Mouse (Mus musculus): ENCODE measurements around the gene Dgka. TPM values are rescaled to one million over a fixed set of nuclear protein-coding genes. Genes with fewer than 3 reads are reported as not detected.

The Dgka gene
- polyA plus RNA-seq (2014; fragmentation: Nextera tagmentation; extraction: Ambion mirVana) = 5.8 and 6.2 TPM in 2 replicates

GRCm38 (mm10) chr10:128744680-128745601 lies at the start of gene Dgka:
Gene Dgka, minus strand, starts transcription at chr10:128744855.
- no peak for DNase-seq (ENCODE audit: low spot score)
- peak within 1 kb of the TSS; percentile 95 for H3K4me2 ChIP-seq (ENCODE audit: low read depth)
- H3K9me3 ChIP-seq (ENCODE audit: control insufficient read depth, low read length) = no peaks in the 10 kb centered on the region
- no peaks in the 10 kb centered on the region for H3K36me3 ChIP-seq (ENCODE audit: control insufficient read depth, insufficient read depth, low read length)
- H3K4me3 ChIP-seq (ENCODE audit: low read depth, low read length) = peak within 1 kb of the TSS; percentile 55
- H3K9ac ChIP-seq (ENCODE audit: low read length) = peak within 1 kb of the TSS; percentile 72
- peaks cover 12% of the 10 kb centered on the region for H3K4me1 ChIP-seq (ENCODE audit: control insufficient read depth, insufficient read depth, low read length)
- ATAC-seq (ENCODE audit: insufficient read depth, low FRiP score, low TSS enrichment) = no peak
- H3K27ac ChIP-seq (ENCODE audit: low read depth, low read length) = no peak within 1 kb of the TSS
- WGBS = 21% methylated on average over 18 of the region's 18 CpGs
- H3K27me3 ChIP-seq (ENCODE audit: control insufficient read depth, insufficient read depth, low read length) = peaks cover 23% of the 10 kb centered on the region

GRCm38 (mm10) chr10:128794391-128794790 lies 49.7 kb upstream of the Dgka start:
- Histone ChIP-seq H3K9ac (ENCODE audit: low read length) (no peak overlapping the region), H3K36me3 (ENCODE audit: control insufficient read depth, insufficient read depth, low read length) (no peaks in the 10 kb centered on the region), H3K4me3 (ENCODE audit: low read depth, low read length) (no peak overlapping the region), H3K27ac (ENCODE audit: low read depth, low read length) (no peak overlapping the region), H3K4me2 (ENCODE audit: low read depth) (no peak overlapping the region), H3K9me3 (ENCODE audit: control insufficient read depth, low read length) (no peaks in the 10 kb centered on the region), H3K4me1 (ENCODE audit: control insufficient read depth, insufficient read depth, low read length) (no peaks in the 10 kb centered on the region), H3K27me3 (ENCODE audit: control insufficient read depth, insufficient read depth, low read length) (no peaks in the 10 kb centered on the region)
- no peak for DNase-seq (ENCODE audit: low spot score)
- ATAC-seq (ENCODE audit: insufficient read depth, low FRiP score, low TSS enrichment) = no peak
- 93% methylated on average over 4 of the region's 5 CpGs for WGBS

- Histone ChIP-seq H3K4me2 (ENCODE audit: low read depth) (no peak overlapping the region), H3K9me3 (ENCODE audit: control insufficient read depth, low read length) (no peaks in the 10 kb centered on the region), H3K4me3 (ENCODE audit: low read depth, low read length) (no peak overlapping the region), H3K9ac (ENCODE audit: low read length) (no peak overlapping the region), H3K27me3 (ENCODE audit: control insufficient read depth, insufficient read depth, low read length) (no peaks in the 10 kb centered on the region), H3K36me3 (ENCODE audit: control insufficient read depth, insufficient read depth, low read length) (no peaks in the 10 kb centered on the region), H3K27ac (ENCODE audit: low read depth, low read length) (no peak overlapping the region), H3K4me1 (ENCODE audit: control insufficient read depth, insufficient read depth, low read length) (no peaks in the 10 kb centered on the region)
- DNase-seq (ENCODE audit: low spot score) (no peak), ATAC-seq (ENCODE audit: insufficient read depth, low FRiP score, low TSS enrichment) (no peak)
- 93% methylated on average over 1 of the region's 1 CpGs for WGBS
Observed at GRCm38 (mm10) chr10:128793258-128793657, 48.6 kb upstream of the Dgka start.

GRCm38 (mm10) chr10:128792041-128792440 lies 47.4 kb upstream of the Dgka start:
- no peak for DNase-seq (ENCODE audit: low spot score)
- no peak for ATAC-seq (ENCODE audit: insufficient read depth, low FRiP score, low TSS enrichment)

GRCm38 (mm10) chr10:128790398-128791124 lies 45.9 kb upstream of the Dgka start, which contains the start of gene Mmp19:
Gene Mmp19, plus strand, starts transcription at chr10:128790910.
- ATAC-seq (ENCODE audit: insufficient read depth, low FRiP score, low TSS enrichment) (no peak), DNase-seq (ENCODE audit: low spot score) (no peak)
- no peak within 1 kb of the TSS for H3K9ac ChIP-seq (ENCODE audit: low read length)
- H3K36me3 ChIP-seq (ENCODE audit: control insufficient read depth, insufficient read depth, low read length) = no peaks in the 10 kb centered on the region
- no peaks in the 10 kb centered on the region for H3K4me1 ChIP-seq (ENCODE audit: control insufficient read depth, insufficient read depth, low read length)
- no peak within 1 kb of the TSS for H3K27ac ChIP-seq (ENCODE audit: low read depth, low read length)
- H3K9me3 ChIP-seq (ENCODE audit: control insufficient read depth, low read length) = no peaks in the 10 kb centered on the region
- H3K4me2 ChIP-seq (ENCODE audit: low read depth) = no peak within 1 kb of the TSS
- 75% methylated on average over 7 of the region's 7 CpGs for WGBS
- no peak within 1 kb of the TSS for H3K4me3 ChIP-seq (ENCODE audit: low read depth, low read length)
- H3K27me3 ChIP-seq (ENCODE audit: control insufficient read depth, insufficient read depth, low read length) = no peaks in the 10 kb centered on the region

More at GRCm38 (mm10) chr10:128792041-128792440, 47.4 kb upstream of the Dgka start:
- Histone ChIP-seq H3K27me3 (ENCODE audit: control insufficient read depth, insufficient read depth, low read length) (no peaks in the 10 kb centered on the region), H3K4me2 (ENCODE audit: low read depth) (no peak overlapping the region), H3K36me3 (ENCODE audit: control insufficient read depth, insufficient read depth, low read length) (no peaks in the 10 kb centered on the region), H3K9me3 (ENCODE audit: control insufficient read depth, low read length) (no peaks in the 10 kb centered on the region), H3K4me1 (ENCODE audit: control insufficient read depth, insufficient read depth, low read length) (no peaks in the 10 kb centered on the region), H3K9ac (ENCODE audit: low read length) (no peak overlapping the region), H3K27ac (ENCODE audit: low read depth, low read length) (no peak overlapping the region), H3K4me3 (ENCODE audit: low read depth, low read length) (no peak overlapping the region)

GRCm38 (mm10) chr10:128780200-128780599 lies 35.5 kb upstream of the Dgka start:
- WGBS = 100% methylated on average over 1 of the region's 1 CpGs
- no peak for DNase-seq (ENCODE audit: low spot score)

GRCm38 (mm10) chr10:128779011-128779795 lies 34.5 kb upstream of the Dgka start:
- H3K4me2 ChIP-seq (ENCODE audit: low read depth) = no peak overlapping the region
- no peak overlapping the region for H3K4me3 ChIP-seq (ENCODE audit: low read depth, low read length)
- no peak overlapping the region for H3K27ac ChIP-seq (ENCODE audit: low read depth, low read length)
- no peaks in the 10 kb centered on the region for H3K4me1 ChIP-seq (ENCODE audit: control insufficient read depth, insufficient read depth, low read length)
- H3K9ac ChIP-seq (ENCODE audit: low read length) = no peak overlapping the region
- no peaks in the 10 kb centered on the region for H3K36me3 ChIP-seq (ENCODE audit: control insufficient read depth, insufficient read depth, low read length)
- no peak for ATAC-seq (ENCODE audit: insufficient read depth, low FRiP score, low TSS enrichment)
- no peaks in the 10 kb centered on the region; the same call in 1 of the 2 replicates for H3K9me3 ChIP-seq (ENCODE audit: control insufficient read depth, low read length)
- 42% methylated on average over 8 of the region's 8 CpGs for WGBS
- H3K27me3 ChIP-seq (ENCODE audit: control insufficient read depth, insufficient read depth, low read length) = no peaks in the 10 kb centered on the region
- peak; percentile 17 for DNase-seq (ENCODE audit: low spot score)

More at GRCm38 (mm10) chr10:128780200-128780599, 35.5 kb upstream of the Dgka start:
- H3K27ac ChIP-seq (ENCODE audit: low read depth, low read length) = no peak overlapping the region
- no peaks in the 10 kb centered on the region for H3K4me1 ChIP-seq (ENCODE audit: control insufficient read depth, insufficient read depth, low read length)
- no peak for ATAC-seq (ENCODE audit: insufficient read depth, low FRiP score, low TSS enrichment)
- H3K36me3 ChIP-seq (ENCODE audit: control insufficient read depth, insufficient read depth, low read length) = no peaks in the 10 kb centered on the region
- no peaks in the 10 kb centered on the region for H3K27me3 ChIP-seq (ENCODE audit: control insufficient read depth, insufficient read depth, low read length)
- H3K9ac ChIP-seq (ENCODE audit: low read length) = no peak overlapping the region
- no peaks in the 10 kb centered on the region; the same call in 1 of the 2 replicates for H3K9me3 ChIP-seq (ENCODE audit: control insufficient read depth, low read length)
- H3K4me2 ChIP-seq (ENCODE audit: low read depth) = no peak overlapping the region
- H3K4me3 ChIP-seq (ENCODE audit: low read depth, low read length) = no peak overlapping the region

GRCm38 (mm10) chr10:128778441-128778840 lies 33.8 kb upstream of the Dgka start:
- ATAC-seq (ENCODE audit: insufficient read depth, low FRiP score, low TSS enrichment) = no peak
- H3K27ac ChIP-seq (ENCODE audit: low read depth, low read length) = no peak overlapping the region

More at GRCm38 (mm10) chr10:128778441-128778840, 33.8 kb upstream of the Dgka start:
- Histone ChIP-seq H3K9me3 (ENCODE audit: control insufficient read depth, low read length) (no peaks in the 10 kb centered on the region), H3K4me3 (ENCODE audit: low read depth, low read length) (no peak overlapping the region), H3K4me1 (ENCODE audit: control insufficient read depth, insufficient read depth, low read length) (no peaks in the 10 kb centered on the region), H3K4me2 (ENCODE audit: low read depth) (no peak overlapping the region), H3K27me3 (ENCODE audit: control insufficient read depth, insufficient read depth, low read length) (no peaks in the 10 kb centered on the region), H3K9ac (ENCODE audit: low read length) (no peak overlapping the region), H3K36me3 (ENCODE audit: control insufficient read depth, insufficient read depth, low read length) (no peaks in the 10 kb centered on the region)
- 90% methylated on average over 2 of the region's 2 CpGs for WGBS
- DNase-seq (ENCODE audit: low spot score) = no peak
